ENCODE assay signal across 22 mouse cellular contexts in the genomic region with DNA sequence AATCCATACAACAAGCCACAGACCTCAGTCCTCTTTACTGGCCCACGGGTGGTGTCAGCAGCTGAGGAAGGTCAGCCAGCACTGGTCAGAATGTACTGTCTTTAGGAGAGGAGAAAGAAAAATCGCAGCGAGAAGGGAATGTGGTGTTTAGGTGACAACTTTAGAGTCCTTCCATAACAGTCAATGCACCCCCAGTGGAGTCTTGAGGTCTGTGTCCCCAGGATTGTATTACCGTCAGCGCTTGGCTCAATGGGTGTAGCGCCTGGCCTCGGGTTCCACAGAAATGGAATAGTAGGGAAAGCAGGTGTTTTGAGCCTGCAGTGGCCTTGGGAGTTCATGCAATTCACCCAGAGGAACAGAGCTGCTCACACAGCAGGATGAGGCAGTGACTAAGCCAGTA.
"Had no signal": no experiment of that assay in that cellular context is flagged by ENCODE, and none has a peak within 500 bp of the region (broad histone marks: within the 10 kb centered on the region; RNA-seq: fewer than 3 reads in every experiment).

No protein-coding gene starts in this region.

- H3K9me3 ChIP-seq: heart, embryonic 13.5 days; heart, embryonic 15.5 days; hindbrain, embryonic 13.5 days; hindbrain, embryonic 15.5 days; limb, embryonic 13.5 days; limb, embryonic 15.5 days; liver, embryonic 12.5 days had no signal

- H3K4me3 ChIP-seq: heart, embryonic 13.5 days; heart, embryonic 15.5 days; hindbrain, embryonic 13.5 days; hindbrain, embryonic 15.5 days; limb, embryonic 13.5 days; limb, embryonic 15.5 days; liver, embryonic 12.5 days had no signal

- H3K27ac ChIP-seq: heart, embryonic 13.5 days; heart, embryonic 15.5 days; hindbrain, embryonic 13.5 days; hindbrain, embryonic 15.5 days; hindbrain, postnatal 0 days; limb, embryonic 13.5 days; limb, embryonic 15.5 days; liver, embryonic 12.5 days; liver, embryonic 14.5 days had no signal

- H3K4me2 ChIP-seq: heart, embryonic 13.5 days; heart, embryonic 15.5 days; hindbrain, embryonic 13.5 days; hindbrain, embryonic 15.5 days; limb, embryonic 13.5 days; limb, embryonic 15.5 days; liver, embryonic 12.5 days had no signal

- H3K36me3 ChIP-seq: liver, embryonic 12.5 days had no signal

- H3K9ac ChIP-seq: heart, embryonic 13.5 days; heart, embryonic 15.5 days; hindbrain, embryonic 13.5 days; hindbrain, embryonic 15.5 days; limb, embryonic 13.5 days; limb, embryonic 15.5 days; liver, embryonic 12.5 days; liver, embryonic 14.5 days had no signal

- DNase-seq: gastrocnemius, postnatal 14 days; gastrocnemius, postnatal 36 days; heart, adult 18-20 months; heart, postnatal 14 days; heart, postnatal 36 days; kidney, adult 11 months; kidney, adult 2 months; kidney, postnatal 14 days; kidney, postnatal 36 days; layer of hippocampus, adult 9-11 months; layer of hippocampus, postnatal 36 days; left cerebral cortex, postnatal 4 days had no signal

- H3K27me3 ChIP-seq: heart, embryonic 13.5 days; heart, embryonic 15.5 days; hindbrain, embryonic 13.5 days; hindbrain, embryonic 15.5 days; limb, embryonic 13.5 days; limb, embryonic 15.5 days; liver, embryonic 12.5 days had no signal

- ATAC-seq: hindbrain, postnatal 0 days; intestine, embryonic 16.5 days; liver, embryonic 12.5 days had no signal

- H3K4me1 ChIP-seq: heart, embryonic 13.5 days; heart, embryonic 15.5 days; hindbrain, embryonic 13.5 days; hindbrain, embryonic 15.5 days; limb, embryonic 15.5 days; liver, embryonic 12.5 days had no signal
